12 mouse cellular contexts compared by ENCODE assay signal in genomic region chr17:44192981-44193380, GRCm38 (mm10). TPM values are rescaled to one million over a fixed set of nuclear protein-coding genes. Genes with fewer than 3 reads are reported as not detected.
A peak's percentile ranks its signal among the peaks of the same experiment; 100 is the strongest.
DNase-seq lines count a peak whose midpoint lies in the region; ATAC-seq and TF ChIP-seq lines count a peak whose summit lies in the region.
"Had no signal": no experiment of that assay in that cellular context is flagged by ENCODE, and none has a peak within 500 bp of the region (broad histone marks: within the 10 kb centered on the region; RNA-seq: fewer than 3 reads in every experiment).

No protein-coding gene starts in this region.

- H3K27me3 ChIP-seq in kidney, embryonic 14.5 days (ENCODE audit: control insufficient read depth, insufficient read depth, low read length), result peaks cover 10% of the 10 kb centered on the region; the same call in 1 of the 2 replicates
- H3K27me3 ChIP-seq in intestine, embryonic 14.5 days (replicated peaks; ENCODE audit: control insufficient read depth, insufficient read depth, low read length), result peaks cover 20% of the 10 kb centered on the region
- no peaks in the 10 kb centered on the region for H3K27me3 ChIP-seq in small intestine, adult 2 months (ENCODE audit: control insufficient read depth, insufficient read depth, low read length)

- H3K4me3 ChIP-seq in kidney, embryonic 14.5 days (ENCODE audit: low read length), result no peak overlapping the region
- no peak overlapping the region for H3K4me3 ChIP-seq in intestine, embryonic 14.5 days (ENCODE audit: low read depth, low read length)
- H3K4me3 ChIP-seq in small intestine, adult 2 months (ENCODE audit: low read depth, low read length), result no peak overlapping the region
- H3K4me3 ChIP-seq: embryonic facial prominence, embryonic 13.5 days; forebrain, embryonic 13.5 days had no signal

- H3K27ac ChIP-seq in kidney, embryonic 14.5 days (ENCODE audit: low read depth, low read length), result no peak overlapping the region
- H3K27ac ChIP-seq in intestine, embryonic 14.5 days (ENCODE audit: low read depth), result peak overlapping the region; percentile 62
- H3K27ac ChIP-seq in small intestine, adult 2 months (ENCODE audit: insufficient read depth, low read depth, low read length), result peak overlapping the region; percentile 87
- H3K27ac ChIP-seq: embryonic facial prominence, embryonic 13.5 days; forebrain, embryonic 13.5 days had no signal

- no peak for ATAC-seq in kidney, embryonic 14.5 days (ENCODE audit: low FRiP score, low TSS enrichment)
- ATAC-seq in intestine, embryonic 14.5 days (replicated peaks; ENCODE audit: low FRiP score, low TSS enrichment, low read depth), result peak; percentile 83
- ATAC-seq in megakaryocyte progenitor cell, adult 5-6 weeks (replicated peaks; ENCODE audit: poor library complexity), result no peak
- ATAC-seq: forebrain, embryonic 13.5 days; inflammation-experienced regulatory T-cells, adult 6 months had no signal

- H3K9ac ChIP-seq in kidney, embryonic 14.5 days (ENCODE audit: low read depth, low read length), result no peak overlapping the region
- no peak overlapping the region for H3K9ac ChIP-seq in intestine, embryonic 14.5 days (ENCODE audit: low read length)
- H3K9ac ChIP-seq: embryonic facial prominence, embryonic 13.5 days; forebrain, embryonic 13.5 days had no signal

- 76% methylated on average over 3 of the region's 3 CpGs for WGBS in kidney, embryonic 14.5 days
- WGBS in intestine, embryonic 14.5 days, result 60% methylated on average over 3 of the region's 3 CpGs
- WGBS in small intestine, adult 2 months, result 24% methylated on average over 3 of the region's 3 CpGs

- H3K36me3 ChIP-seq in kidney, embryonic 14.5 days (ENCODE audit: control insufficient read depth, insufficient read depth, low read length), result no peaks in the 10 kb centered on the region
- H3K36me3 ChIP-seq in intestine, embryonic 14.5 days (ENCODE audit: control insufficient read depth, insufficient read depth, low read length), result no peaks in the 10 kb centered on the region
- peaks cover 8% of the 10 kb centered on the region; the same call in 1 of the 2 replicates for H3K36me3 ChIP-seq in small intestine, adult 2 months (ENCODE audit: control insufficient read depth, insufficient read depth, low read length)
- H3K36me3 ChIP-seq: embryonic facial prominence, embryonic 13.5 days had no signal

- peak; percentile 37 for DNase-seq in kidney, adult 18-20 months
- peak; percentile 64 to 70 for DNase-seq in heart, adult 9 months (ENCODE audit: low spot score in 2 of 2)
- DNase-seq in intestine, embryonic 14.5 days (ENCODE audit: low spot score), result no peak
- DNase-seq in cerebellum, postnatal 10 days, result no peak
- DNase-seq: cerebellum, postnatal 25 days had no signal

- no peaks in the 10 kb centered on the region for H3K9me3 ChIP-seq in kidney, embryonic 14.5 days (ENCODE audit: control insufficient read depth, low read length)
- no peaks in the 10 kb centered on the region for H3K9me3 ChIP-seq in intestine, embryonic 14.5 days (ENCODE audit: control insufficient read depth, low read length)
- H3K9me3 ChIP-seq: embryonic facial prominence, embryonic 13.5 days; forebrain, embryonic 13.5 days had no signal

- no peak for TF ChIP-seq CTCF in small intestine, adult 2 months (IDR thresholded peaks at IDR 0.05; ENCODE audit: extremely low read depth, insufficient read length, insufficient replicate concordance, low read depth, low read length)

- no peak overlapping the region for H3K4me2 ChIP-seq in kidney, embryonic 14.5 days (replicated peaks; ENCODE audit: low read depth, low read length)
- H3K4me2 ChIP-seq in intestine, embryonic 14.5 days (ENCODE audit: low read length), result no peak overlapping the region
- H3K4me2 ChIP-seq: embryonic facial prominence, embryonic 13.5 days; forebrain, embryonic 13.5 days; midbrain, embryonic 11.5 days had no signal

- no peaks in the 10 kb centered on the region for H3K4me1 ChIP-seq in kidney, embryonic 14.5 days (ENCODE audit: control insufficient read depth, insufficient read depth, low read length)
- H3K4me1 ChIP-seq in intestine, embryonic 14.5 days (replicated peaks; ENCODE audit: control insufficient read depth, insufficient read depth, low read length), result peaks cover 6% of the 10 kb centered on the region; the same call in 1 of the 2 replicates
- H3K4me1 ChIP-seq in small intestine, adult 2 months (ENCODE audit: control insufficient read depth, insufficient read depth, insufficient read length, low read length), result peaks cover 28% of the 10 kb centered on the region

- no peak for TF ChIP-seq POLR2A in small intestine, adult 2 months (IDR thresholded peaks at IDR 0.05; ENCODE audit: low read depth, low read length)

RNA-seq across cellular contexts. Expression of gene Clic5, which starts 4.6 kb away (rescaled TPM):
- 1.9 and 5.5 TPM in 2 replicates for polyA plus RNA-seq in kidney, embryonic 14.5 days (2014; fragmentation: Nextera tagmentation; extraction: Ambion mirVana)
- polyA plus RNA-seq in intestine, embryonic 14.5 days (2014; fragmentation: Nextera tagmentation; extraction: Ambion mirVana), result 9.7 and 10.5 TPM in 2 replicates
- polyA plus RNA-seq in small intestine, adult 2 months (2012; rRNA removed), result 9.1 and 26.7 TPM in 2 replicates
- 0.27 and 1.3 TPM in 2 replicates for total RNA-seq in megakaryocyte progenitor cell, adult 5-6 weeks (2015)
- total RNA-seq in megakaryocyte progenitor cell, adult 5-6 weeks (2017), result 0.42 and 0.98 TPM in 2 replicates

Comparison
In these comparisons a context has a peak if more than half of its experiments do, and no peak if none do; other contexts are left out.
1. DNase-seq: peak in kidney, adult 18-20 months (single experiment) and heart, adult 9 months (2 of 2); none in intestine, embryonic 14.5 days (single experiment) and cerebellum, postnatal 10 days (0 of 2).